Mouse (Mus musculus) ES-E14 (cell line): ENCODE measurements around the gene Ccdc114. TPM values are rescaled to one million over a fixed set of nuclear protein-coding genes. Genes with fewer than 3 reads are reported as not detected.
A peak's percentile ranks its signal among the peaks of the same experiment; 100 is the strongest.

ENCODE experiments used
- DNase-seq: peaks from one replicate; pipeline ENCODE4 v3.0.0-alpha.2; 2013; ENCODE audit warnings: low read depth, low spot score
- H3K27ac ChIP-seq: 2 replicates; pipeline ENCODE4 v1.5.1; 2012; ENCODE audit warnings: low read depth, mild to moderate bottlenecking, low read length, moderate library complexity, mixed read lengths; ENCODE audit not compliant: poor library complexity, insufficient read depth, severe bottlenecking
- H3K36me3 ChIP-seq: 2 replicates; pipeline ENCODE4 v1.6.1; 2012; ENCODE audit warnings: mild to moderate bottlenecking, low read length, moderate library complexity, mixed read lengths; ENCODE audit not compliant: control insufficient read depth, poor library complexity, insufficient read depth, severe bottlenecking
- H3K4me1 ChIP-seq, 2 experiments: fragments of 150-350 bp in 1 of 2; sonication (generic) in 1 of 2; 2 replicates each; pipeline ENCODE4 v1.6.1; 2012; ENCODE audit warnings: low read length in 2 of 2, mild to moderate bottlenecking in 1 of 2, mixed read lengths in 1 of 2; ENCODE audit not compliant: control insufficient read depth in 2 of 2, insufficient read depth in 2 of 2, poor library complexity in 1 of 2
- H3K4me3 ChIP-seq, 2 experiments: fragments of 150-350 bp in 1 of 2; sonication (generic) in 1 of 2; 2 replicates each; pipeline ENCODE4 v1.5.1; 2012; ENCODE audit warnings: low read length in 2 of 2, low read depth in 1 of 2, mild to moderate bottlenecking in 1 of 2, mixed read lengths in 1 of 2; ENCODE audit not compliant: insufficient read depth in 1 of 2, poor library complexity in 1 of 2, severe bottlenecking in 1 of 2
- H3K9ac ChIP-seq: 2 replicates; pipeline ENCODE4 v1.6.1; 2012; ENCODE audit warnings: low read depth, mild to moderate bottlenecking, low read length, mixed read lengths; ENCODE audit not compliant: poor library complexity, insufficient read depth, severe bottlenecking
- H3K9me3 ChIP-seq: fragments of 150-350 bp; sonication (generic); 2 replicates; pipeline ENCODE4 v1.6.1; 2012; ENCODE audit warnings: low read depth, mild to moderate bottlenecking, low read length; ENCODE audit not compliant: control insufficient read depth, insufficient read depth
- CHD2 ChIP-seq: IDR thresholded peaks from 2 replicates; pipeline ENCODE4 v1.6.1; 2014; ENCODE audit warnings: mild to moderate bottlenecking, low read depth, low read length, inconsistent platforms
- HCFC1 ChIP-seq: IDR thresholded peaks from 2 replicates; pipeline ENCODE4 v1.6.1; 2012; ENCODE audit warnings: low read length, inconsistent platforms, borderline replicate concordance; ENCODE audit not compliant: insufficient read depth
- MAFK ChIP-seq: IDR thresholded peaks from 2 replicates; pipeline ENCODE4 v1.6.1; 2014; ENCODE audit warnings: mild to moderate bottlenecking, low read depth, low read length, inconsistent platforms; ENCODE audit not compliant: insufficient read depth
- ZC3H11A ChIP-seq: IDR thresholded peaks from 2 replicates; pipeline ENCODE4 v1.6.1; 2012; ENCODE audit warnings: low read depth, mild to moderate bottlenecking, inconsistent platforms, low read length, borderline replicate concordance
- ZNF384 ChIP-seq: IDR thresholded peaks from 2 replicates; pipeline ENCODE4 v1.6.1; 2012; ENCODE audit warnings: low read depth, low read length, inconsistent platforms
- in situ Hi-C, 2 experiments: fragments of 600-800 bp; cut with MboI; formaldehyde crosslinking; loops; one replicate each; pipeline ENCODE4 v1.15.1; 2025; ENCODE audit warnings: low sequenced_read_pairs in 2 of 2, inconsistent platforms in 1 of 2; ENCODE audit not compliant: unreplicated experiment in 2 of 2
- total RNA-seq: library from RNA; depleted of rRNA; stranded (reverse); fragments of 300-350 nt; gene quantifications from 2 replicates; pipeline ENCODE4 v1.2.3, GENCODE M21; 2012

The Ccdc114 gene
- total RNA-seq, 1 experiment: 7.7 TPM

DNA sequence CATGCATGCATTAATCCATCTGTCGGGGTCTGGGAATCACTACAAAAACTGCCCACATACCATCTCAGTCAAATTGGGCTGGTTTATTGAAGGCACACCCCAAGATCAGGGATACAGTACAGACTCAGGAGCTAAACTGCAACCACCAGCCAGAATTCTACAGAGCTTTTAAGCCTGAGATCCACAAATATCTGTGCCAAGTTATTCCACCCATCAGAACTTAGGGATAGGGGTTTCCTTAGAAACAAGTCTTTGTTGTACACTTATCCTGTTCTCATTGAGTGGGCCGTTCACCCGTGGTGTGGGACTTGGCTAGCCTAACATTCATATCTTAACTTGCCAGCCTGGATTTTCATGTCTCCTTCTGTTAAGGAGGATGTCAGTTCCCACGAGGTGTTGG lies 25.2 kb downstream of the Ccdc114 start:
- H3K9me3 ChIP-seq: no peaks in the 10 kb centered on the region
- no peaks in the 10 kb centered on the region for H3K4me1 ChIP-seq
- H3K9ac ChIP-seq: no peak overlapping the region
- no peak for DNase-seq
- H3K36me3 ChIP-seq: peaks cover 7% of the 10 kb centered on the region; the same call in 1 of the 2 replicates
- in situ Hi-C loops: loop anchor here in 1 of 2 experiments (25.0 kb wide), 1 partner anchor 212 kb away; the partner anchor contains the start of gene Spaca4
- H3K27ac ChIP-seq: no peak overlapping the region
- H3K4me3 ChIP-seq: no peak overlapping the region
- TF ChIP-seq ZNF384 (no peak), HCFC1 (no peak), ZC3H11A (no peak), CHD2 (no peak), MAFK (no peak)

DNA sequence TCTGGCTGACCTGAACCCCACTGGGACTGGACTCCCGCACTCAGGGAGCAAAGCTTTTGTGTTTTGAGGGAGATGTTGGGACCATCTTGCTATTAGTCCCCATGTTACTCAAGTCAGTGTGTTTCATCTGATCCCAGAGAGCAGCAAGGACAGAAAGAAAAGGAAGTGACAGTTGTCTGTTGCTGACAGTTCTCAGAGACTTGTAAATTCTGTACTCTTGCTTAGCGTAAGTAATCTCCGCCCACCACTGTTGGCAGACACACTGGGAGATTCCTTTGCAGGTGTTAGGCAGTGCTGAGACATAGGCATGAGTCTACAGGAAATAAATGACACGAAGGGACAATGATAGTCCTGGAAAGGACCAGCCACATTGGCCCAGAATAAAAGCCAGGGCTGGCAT lies 32.7 kb downstream of the Ccdc114 start:
- Histone ChIP-seq H3K4me1 (no peaks in the 10 kb centered on the region), H3K4me3 (no peak overlapping the region), H3K9me3 (no peaks in the 10 kb centered on the region), H3K9ac (no peak overlapping the region), H3K27ac (no peak overlapping the region), H3K36me3 (no peaks in the 10 kb centered on the region)
- DNase-seq: no peak
- TF ChIP-seq MAFK (no peak), HCFC1 (no peak), ZC3H11A (no peak), CHD2 (no peak), ZNF384 (no peak)
- in situ Hi-C loops: no loop called here

DNA sequence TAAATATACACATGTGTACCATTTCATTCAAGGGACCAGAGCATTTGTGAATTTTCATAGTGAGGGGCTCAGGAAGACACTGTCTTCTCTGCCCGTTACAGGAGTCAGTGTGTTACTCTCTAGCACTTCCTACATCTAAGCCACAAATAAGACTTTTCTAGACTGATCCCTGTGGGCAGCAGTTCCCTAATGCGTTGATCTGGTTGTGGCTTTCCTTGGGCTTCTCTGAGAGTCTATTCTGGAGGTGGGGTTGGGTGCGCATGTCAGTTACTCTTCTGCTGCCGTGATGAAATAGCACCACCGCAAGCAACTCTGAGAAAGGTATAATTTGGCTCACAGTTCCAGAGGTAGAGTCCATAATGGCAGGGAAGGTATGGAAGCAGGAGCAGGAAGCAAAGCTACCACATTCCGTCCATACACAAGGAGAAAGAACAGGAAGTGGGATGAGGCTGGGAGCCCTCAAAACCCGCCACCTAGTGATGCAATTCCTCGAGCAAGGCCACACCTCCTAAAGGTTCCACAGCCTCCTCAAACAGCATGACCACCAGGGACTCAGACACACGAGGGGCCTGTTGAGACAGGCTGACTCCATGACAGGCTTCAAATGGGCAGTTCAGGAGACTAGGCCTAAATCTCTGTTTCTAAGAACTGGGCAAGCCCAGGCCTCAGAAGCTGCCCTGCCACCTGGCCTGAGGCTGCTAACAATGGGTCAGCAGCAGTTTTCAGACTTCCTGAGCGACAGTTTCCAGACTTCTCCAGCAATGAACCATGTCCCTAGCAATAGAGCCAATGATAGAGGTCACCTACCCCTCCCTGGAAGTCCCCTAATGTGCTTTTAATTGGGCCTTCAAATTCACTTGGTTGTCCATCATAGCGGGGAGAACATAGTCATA lies 48.2 kb downstream of the Ccdc114 start:
- peak overlapping the region; percentile 7 for H3K27ac ChIP-seq
- H3K9ac ChIP-seq: peak overlapping the region; percentile 24; the same call in 1 of the 2 replicates
- DNase-seq: peak; percentile 29
- in situ Hi-C loops: no loop called here
- H3K9me3 ChIP-seq: no peaks in the 10 kb centered on the region
- TF ChIP-seq ZNF384 (no peak), ZC3H11A (no peak), MAFK (no peak), HCFC1 (no peak), CHD2 (no peak)
- peaks cover 0 to 2% of the 10 kb centered on the region in 2 experiments; a peak in 1 of 4 replicates for H3K4me1 ChIP-seq
- H3K36me3 ChIP-seq: no peaks in the 10 kb centered on the region
- peak overlapping the region in 1 of 2 experiments; percentile 15; a peak in 1 of 4 replicates for H3K4me3 ChIP-seq

DNA sequence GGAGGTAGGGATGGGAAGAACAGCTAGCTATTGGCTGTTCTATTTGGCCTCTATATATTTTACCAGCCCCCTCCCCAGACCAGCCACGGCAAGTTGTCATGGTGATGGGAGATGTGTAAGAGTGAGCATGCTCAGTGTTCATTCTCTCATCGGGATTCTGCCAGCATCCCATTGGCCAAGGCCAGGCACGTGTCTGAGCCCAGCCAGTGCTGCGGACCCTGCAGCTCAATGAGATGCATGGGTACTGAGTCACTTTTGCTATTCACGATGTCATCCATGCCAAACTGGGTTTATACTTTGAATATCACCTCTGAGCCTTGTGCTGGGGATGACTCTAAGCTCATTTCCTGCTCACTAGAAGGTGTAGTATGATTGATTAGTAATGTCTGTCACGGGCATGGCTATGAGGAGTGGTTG lies 49.4 kb downstream of the Ccdc114 start:
- no peaks in the 10 kb centered on the region for H3K36me3 ChIP-seq
- H3K9me3 ChIP-seq: no peaks in the 10 kb centered on the region
- in situ Hi-C loops: no loop called here
- no peak overlapping the region for H3K27ac ChIP-seq
- peak overlapping the region; percentile 9 to 32; a peak in 3 of 4 replicates for H3K4me3 ChIP-seq
- TF ChIP-seq CHD2 (no peak), ZC3H11A (no peak), MAFK (no peak), HCFC1 (no peak), ZNF384 (no peak)
- peaks cover 0 to 2% of the 10 kb centered on the region in 2 experiments; a peak in 1 of 4 replicates for H3K4me1 ChIP-seq
- H3K9ac ChIP-seq: peak overlapping the region; percentile 24; the same call in 1 of the 2 replicates
- peak; percentile 27 for DNase-seq
